Mouse (Mus musculus): ENCODE data around the gene Zfp580.
"Not testable (repeated sequence)": the region's sequence is repeated elsewhere in the genome, so short reads cannot be mapped to it uniquely, and the experiment has no call there.

DNA sequence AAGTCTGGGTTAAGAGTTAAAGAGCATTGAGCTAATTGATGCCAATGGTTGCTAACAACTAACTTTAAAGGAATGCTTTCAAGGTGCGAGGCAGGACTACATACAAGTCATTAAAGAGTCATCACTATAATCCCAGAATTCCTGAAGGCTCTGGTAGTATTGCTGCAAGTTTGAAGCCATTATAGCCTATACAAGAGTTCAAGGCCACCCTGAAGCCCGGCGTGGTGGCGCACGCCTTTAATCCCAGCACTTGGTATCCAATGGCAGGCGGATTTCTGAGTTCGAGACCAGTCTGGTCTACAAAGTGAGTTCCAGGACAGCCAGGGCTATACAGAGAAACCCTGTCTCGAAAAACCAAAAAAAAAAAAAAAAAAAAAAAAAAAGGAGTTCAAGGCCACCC is 31.8 kb upstream of the Zfp580 start:
- not testable (repeated sequence) for TF ChIP-seq CTCF (IDR thresholded peaks at IDR 0.05; ENCODE audit: borderline replicate concordance, insufficient read depth, low read length); POLR2A (IDR thresholded peaks at IDR 0.05; ENCODE audit: low read depth, low read length)
